Comparison of ENCODE assay signal across 8 mouse cellular contexts in genomic region chr7:126695210-126695611, GRCm38 (mm10). TPM values are rescaled to one million over a fixed set of nuclear protein-coding genes. Genes with fewer than 3 reads are reported as not detected.
DNase-seq lines count a peak whose midpoint lies in the region; ATAC-seq lines count a peak whose summit lies in the region.

Gene Bola2 (plus strand): TSS chr7:126695401.

- H3K27ac ChIP-seq in forebrain, embryonic 14.5 days (ENCODE audit: low read depth, low read length) = peak within 1 kb of the TSS; percentile 94

- H3K9ac ChIP-seq in forebrain, embryonic 14.5 days (ENCODE audit: low read length) = peak within 1 kb of the TSS; percentile 86

- DNase-seq in cerebellum, adult 11 months = peak; percentile 66
- no peak for DNase-seq in cerebellum, adult 11-12 months
- DNase-seq in adrenal gland, adult 8-10 months = peak; percentile 68
- peak; percentile 71 for DNase-seq in forebrain, embryonic 14.5 days (ENCODE audit: low spot score)
- DNase-seq in heart, postnatal 4 days = peak; percentile 73
- DNase-seq in layer of hippocampus, postnatal 14 days (ENCODE audit: low spot score in 2 of 2) = no peak
- peak; percentile 73 for DNase-seq in lung, postnatal 14 days
- DNase-seq in right cerebral cortex, postnatal 4 days = peak; percentile 60

- ATAC-seq in forebrain, embryonic 14.5 days = peak; percentile 57

- H3K27me3 ChIP-seq in forebrain, embryonic 14.5 days (replicated peaks; ENCODE audit: control insufficient read depth, insufficient read depth, low read length) = no peaks in the 10 kb centered on the region

- H3K36me3 ChIP-seq in forebrain, embryonic 14.5 days (ENCODE audit: control insufficient read depth, insufficient read depth, low read length) = peaks cover 32% of the 10 kb centered on the region

- no peaks in the 10 kb centered on the region for H3K9me3 ChIP-seq in forebrain, embryonic 14.5 days (replicated peaks; ENCODE audit: control insufficient read depth, low read length)

- peak within 1 kb of the TSS; percentile 75 for H3K4me3 ChIP-seq in forebrain, embryonic 14.5 days (ENCODE audit: low read depth, low read length)

- peaks cover 16% of the 10 kb centered on the region for H3K4me1 ChIP-seq in forebrain, embryonic 14.5 days (ENCODE audit: control insufficient read depth, insufficient read depth, low read length)

- under 1% methylated on average over 31 of the region's 31 CpGs for WGBS in forebrain, embryonic 14.5 days

- H3K4me2 ChIP-seq in forebrain, embryonic 14.5 days (ENCODE audit: low read length) = peak within 1 kb of the TSS; percentile 91

RNA-seq across cellular contexts. Expression of gene Bola2, which starts in this region (rescaled TPM):
- 100 to 1,000 TPM in 1 of 4 experiments, 10 to 100 TPM in 3; 78.0 to 116 (median 95.6) TPM for total RNA-seq in adrenal gland, adult 8-10 months (2022)
- 147 and 164 TPM in 2 replicates for polyA plus RNA-seq in forebrain, embryonic 14.5 days (2014; fragmentation: Nextera tagmentation; extraction: Ambion mirVana)
- 10 to 100 TPM; 56.8 to 57.3 TPM for total RNA-seq in heart, postnatal 4 days (2021)
- total RNA-seq in layer of hippocampus, postnatal 14 days (2021) = 100 to 1,000 TPM; 119 to 129 TPM

Comparison
In these comparisons a context has a peak if more than half of its experiments do, and no peak if none do; other contexts are left out.
1. DNase-seq: peak in cerebellum, adult 11 months (single experiment), adrenal gland, adult 8-10 months (single experiment), forebrain, embryonic 14.5 days (single experiment), heart, postnatal 4 days (single experiment), lung, postnatal 14 days (single experiment) and right cerebral cortex, postnatal 4 days (single experiment); none in cerebellum, adult 11-12 months (single experiment) and layer of hippocampus, postnatal 14 days (0 of 2).